Mouse (Mus musculus) layer of hippocampus, adult 8-10 months (tissue): Measurements from ENCODE around the gene Pif1. TPM values are rescaled to one million over a fixed set of nuclear protein-coding genes. Genes with fewer than 3 reads are reported as not detected.
A peak's percentile ranks its signal among the peaks of the same experiment; 100 is the strongest.

ENCODE experiments used
- DNase-seq, 2 experiments: peaks; one replicate each; pipeline ENCODE4 v3.0.0; 2022; ENCODE audit warnings: low spot score in 2 of 2
- total RNA-seq, 4 experiments: library from RNA; stranded (reverse); gene quantifications; 2 replicates each; pipeline ENCODE4 v1.2.4; 2022

Gene Pif1
- under 1 TPM; 0.09 to 0.24 (median 0.16) TPM for total RNA-seq

DNA sequence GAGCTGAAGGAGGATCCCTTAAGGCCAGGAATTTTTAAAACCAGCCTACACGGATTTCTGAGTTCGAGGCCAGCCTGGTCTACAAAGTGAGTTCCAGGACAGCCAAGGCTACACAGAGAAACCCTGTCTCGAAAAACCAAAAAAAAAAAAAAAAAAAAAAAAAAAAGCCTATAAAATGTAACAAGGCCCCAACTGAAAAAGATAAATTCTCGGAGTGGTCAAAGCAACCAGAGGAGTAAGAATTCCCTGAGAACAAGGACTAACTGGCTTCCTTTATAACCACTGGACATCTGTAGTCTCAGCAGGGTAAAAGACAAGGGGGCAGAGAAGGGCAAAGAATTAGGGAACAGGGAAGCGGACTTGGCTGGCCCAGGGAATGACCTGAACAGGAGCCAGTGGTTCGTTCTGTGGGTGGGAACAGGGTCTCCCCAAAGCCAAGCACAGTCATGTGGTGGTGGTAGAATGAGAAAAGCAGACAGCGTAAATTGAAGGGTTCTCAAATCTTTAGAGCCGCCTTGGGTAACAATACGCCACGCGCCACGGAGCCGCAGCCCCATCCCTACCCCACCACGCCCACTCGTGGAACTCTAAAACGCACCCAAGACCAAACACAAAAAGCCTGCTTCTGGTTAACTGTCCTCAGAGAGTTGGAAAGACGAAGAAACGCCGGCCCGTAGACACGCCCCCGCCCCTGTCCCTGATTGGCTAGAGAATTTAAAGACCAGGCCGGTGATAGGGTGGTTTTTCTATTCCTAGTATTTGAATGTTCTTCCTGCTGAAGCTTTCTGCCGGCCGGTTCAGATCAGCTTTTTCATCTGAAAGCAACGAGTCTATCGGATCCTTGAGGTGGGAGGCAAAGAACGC, at the start of gene Pif1:
Gene Pif1 (plus strand): TSS at position 755 of the 864 bp plus-strand sequence.
- peak; percentile 26 to 63 for DNase-seq

DNA sequence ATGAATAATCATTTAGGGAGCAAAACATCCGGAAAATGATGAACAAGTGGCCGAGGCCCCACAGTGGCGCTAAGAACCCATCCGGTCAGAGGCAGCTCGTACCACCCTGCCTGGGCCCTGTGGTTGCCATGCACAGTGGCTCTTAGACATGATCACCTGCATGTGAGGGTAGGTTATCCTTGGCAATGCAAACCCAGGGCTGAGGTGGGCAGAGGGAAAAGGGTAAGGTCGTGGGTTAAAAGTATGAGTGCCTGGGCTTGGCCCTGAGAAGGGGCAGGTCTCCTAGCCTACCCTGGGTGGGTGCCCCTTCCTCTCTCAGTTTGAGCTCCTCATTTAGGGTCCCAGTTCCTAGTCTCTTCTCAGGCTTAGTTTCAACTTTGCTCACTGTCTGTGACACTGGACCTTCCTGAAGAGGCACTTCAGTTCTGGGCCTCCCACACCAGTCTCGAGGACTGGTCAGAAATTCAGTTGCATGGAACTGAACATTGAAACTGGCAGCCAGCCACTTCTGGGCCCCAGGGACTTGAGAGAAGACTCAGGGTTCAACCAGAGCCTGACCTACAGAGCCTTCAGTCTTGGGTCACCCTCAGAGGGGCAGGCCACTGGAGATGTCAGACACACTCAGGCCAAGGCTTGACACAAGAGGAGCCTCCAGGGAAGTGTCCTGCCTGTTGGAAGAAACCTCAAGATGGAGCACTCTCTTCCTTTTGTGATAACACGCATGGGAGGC, 48.9 kb upstream of the Pif1 start:
- no peak for DNase-seq

DNA sequence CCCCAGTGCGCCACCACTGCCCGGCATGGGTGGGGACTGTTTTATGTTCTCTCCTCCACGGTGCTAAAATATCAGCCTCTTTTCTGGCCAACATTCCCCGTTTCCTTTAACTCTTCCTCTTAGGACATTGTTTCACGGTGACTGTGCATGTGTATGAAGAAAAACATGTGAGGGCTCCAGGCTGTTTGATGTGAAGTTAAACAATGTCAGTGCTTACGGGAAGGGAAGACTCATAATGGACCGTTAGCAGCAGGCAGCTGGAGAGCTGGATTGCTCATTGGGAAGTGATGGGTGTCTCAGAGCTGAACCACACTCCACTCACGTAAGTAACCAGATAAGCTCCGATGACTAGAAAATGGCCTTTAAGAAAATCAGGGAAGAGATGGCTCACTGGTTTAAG, 47.3 kb upstream of the Pif1 start:
- no peak for DNase-seq

GRCm38 (mm10) chr9:65541126-65542068, 45.6 kb upstream of the Pif1 start:
- no peak for DNase-seq

- no peak for DNase-seq
These were observed 44.8 kb upstream of the Pif1 start for GRCm38 (mm10) chr9:65542111-65542524.

DNA sequence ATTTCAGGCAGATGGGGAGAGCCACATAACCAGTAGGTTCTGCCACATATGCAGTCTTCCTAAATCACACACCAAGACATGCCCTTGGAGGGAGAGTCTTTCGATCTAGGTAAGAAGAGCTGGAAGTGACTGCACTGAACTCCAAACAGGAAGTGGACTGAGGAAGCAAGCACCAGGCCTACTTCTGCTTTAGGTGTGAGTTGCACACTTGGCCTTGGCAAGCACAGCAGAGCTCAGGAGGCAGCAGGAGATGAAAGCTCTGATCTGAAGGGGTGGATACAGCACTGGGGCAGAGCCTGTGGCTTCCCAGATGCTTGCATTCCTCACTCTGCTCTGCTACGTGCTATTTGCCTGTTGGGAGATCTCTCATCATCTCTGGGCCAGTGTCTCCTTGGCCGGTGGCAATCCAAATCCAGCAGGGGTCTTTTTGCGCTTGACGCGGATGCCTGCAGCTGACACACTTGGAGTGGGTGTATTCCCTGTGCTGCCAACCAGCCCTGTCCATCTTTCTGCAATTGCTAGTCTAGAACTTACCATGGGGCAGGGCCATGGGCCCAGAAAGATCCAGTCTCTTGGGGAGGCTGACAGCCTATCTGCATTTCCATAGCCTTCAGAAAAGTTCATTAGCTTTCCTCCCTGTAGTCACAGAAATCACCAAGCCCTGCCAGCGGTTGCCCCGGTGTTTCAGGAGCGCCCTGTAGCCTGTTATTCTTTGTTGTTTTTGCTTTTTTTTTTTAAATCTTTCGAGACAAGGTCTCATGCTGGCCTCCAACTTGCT, 41.1 kb upstream of the Pif1 start:
- DNase-seq, result no peak

DNA sequence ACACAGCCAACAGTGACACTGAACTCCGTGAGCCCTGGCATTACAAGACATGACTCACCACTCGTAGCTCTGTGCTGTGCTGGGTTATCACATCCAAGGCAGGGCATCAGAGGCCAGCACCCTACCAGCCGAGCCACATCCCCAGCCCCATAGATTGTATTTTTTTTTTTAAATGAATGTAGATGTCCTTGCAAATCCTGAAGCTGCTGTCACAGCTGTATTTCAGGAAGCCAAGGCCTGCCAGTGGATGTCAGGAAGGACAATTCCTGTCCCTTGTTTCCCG, 40.6 kb upstream of the Pif1 start:
- DNase-seq, result no peak

- DNase-seq, result no peak
These were observed 39.8 kb upstream of the Pif1 start for GRCm38 (mm10) chr9:65547111-65547510.

DNA sequence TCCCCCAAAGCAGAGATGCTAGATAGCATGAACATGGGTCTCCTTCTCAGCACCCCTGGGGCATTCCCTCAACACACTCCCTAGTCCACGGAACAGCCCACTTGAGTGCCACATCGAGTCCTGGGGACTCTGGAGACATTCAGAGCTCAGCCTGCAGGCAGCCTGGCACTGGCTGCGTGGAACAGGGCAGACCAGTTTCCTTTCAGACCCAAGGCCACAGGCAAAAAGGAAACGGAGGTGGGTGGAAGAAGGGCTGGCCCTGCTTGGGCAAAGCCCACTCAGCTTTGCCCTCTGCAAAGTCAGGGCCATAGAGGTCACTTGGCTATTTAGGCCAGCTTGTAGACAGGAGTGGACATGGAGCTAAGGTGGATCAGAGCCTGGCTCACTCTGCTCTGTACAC, 39.1 kb upstream of the Pif1 start:
- DNase-seq, result no peak

DNA sequence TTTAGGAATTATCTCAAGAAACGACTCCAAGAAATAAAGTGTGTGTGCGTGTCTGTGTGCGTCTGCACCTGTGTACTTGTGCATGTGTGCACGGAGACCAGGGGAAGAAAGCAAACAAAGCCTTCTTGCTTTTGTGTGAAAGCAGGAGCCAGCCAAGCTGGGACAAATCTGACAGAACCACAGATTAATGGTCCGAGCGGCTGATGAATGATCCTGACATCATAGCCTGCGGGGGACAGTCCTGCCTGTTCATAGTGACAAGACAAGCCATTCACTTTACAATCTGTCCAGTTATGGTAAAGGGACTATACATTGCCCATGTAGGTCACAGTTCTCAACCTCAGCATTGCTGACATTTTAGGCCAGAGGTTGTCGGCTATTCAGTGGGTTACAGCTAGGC, 38.6 kb upstream of the Pif1 start:
- DNase-seq, result no peak

DNA sequence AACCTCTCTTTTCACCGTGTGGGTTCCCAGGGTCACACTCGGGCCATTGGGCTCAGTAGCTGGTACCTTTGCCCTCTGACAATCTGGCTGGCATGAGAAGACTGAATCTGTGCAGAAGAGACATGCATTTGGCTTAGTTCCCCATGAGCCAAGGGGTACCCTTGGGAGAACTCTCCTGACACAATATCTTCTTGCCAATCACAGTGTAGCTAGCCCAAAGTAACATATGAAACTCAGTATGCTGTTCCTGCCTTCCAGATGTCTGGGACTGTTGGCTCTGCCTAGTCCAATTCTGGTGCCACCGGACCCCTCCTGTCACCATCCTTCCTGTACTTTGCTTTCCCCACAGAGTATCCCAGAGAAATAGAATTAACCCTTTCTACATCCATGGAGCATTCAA, 37.8 kb upstream of the Pif1 start:
- no peak for DNase-seq

GRCm38 (mm10) chr9:65549643-65550042, 37.3 kb upstream of the Pif1 start:
- no peak for DNase-seq

DNA sequence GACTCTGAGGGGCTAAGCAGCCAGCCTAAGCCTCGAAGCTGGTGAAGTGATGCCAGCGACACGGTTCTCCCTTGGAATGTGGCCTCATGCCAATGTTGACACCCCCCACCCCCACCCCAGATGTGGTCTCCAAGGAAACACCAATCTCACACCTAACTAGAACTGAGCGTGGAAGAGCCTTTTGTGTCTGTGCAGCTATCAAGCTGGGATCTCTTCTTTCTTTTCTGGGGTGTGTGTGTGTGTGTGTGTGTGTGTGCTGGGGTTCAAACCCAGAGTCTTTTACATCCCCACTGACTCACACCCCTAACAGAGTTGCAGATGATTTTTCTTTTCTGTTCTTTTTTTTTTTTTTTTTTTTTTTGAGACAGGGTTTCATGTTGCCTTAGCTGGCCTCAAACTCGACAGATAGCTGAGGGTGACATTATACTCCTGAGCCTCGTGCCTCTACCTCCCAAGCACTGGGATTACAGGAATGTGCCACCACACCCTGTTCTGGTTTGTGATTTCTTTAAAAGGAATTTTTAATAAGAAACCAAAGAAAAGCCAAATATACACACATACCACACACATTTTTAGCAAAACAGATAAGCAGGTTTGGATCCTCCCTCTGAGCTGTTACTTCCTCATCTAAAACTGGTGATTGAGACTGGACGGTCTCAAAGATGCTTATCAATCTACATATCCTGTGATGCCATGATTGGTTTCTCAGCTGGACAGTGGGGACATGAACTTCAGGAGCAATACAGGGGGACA, 36.7 kb upstream of the Pif1 start:
- DNase-seq, result no peak

DNA sequence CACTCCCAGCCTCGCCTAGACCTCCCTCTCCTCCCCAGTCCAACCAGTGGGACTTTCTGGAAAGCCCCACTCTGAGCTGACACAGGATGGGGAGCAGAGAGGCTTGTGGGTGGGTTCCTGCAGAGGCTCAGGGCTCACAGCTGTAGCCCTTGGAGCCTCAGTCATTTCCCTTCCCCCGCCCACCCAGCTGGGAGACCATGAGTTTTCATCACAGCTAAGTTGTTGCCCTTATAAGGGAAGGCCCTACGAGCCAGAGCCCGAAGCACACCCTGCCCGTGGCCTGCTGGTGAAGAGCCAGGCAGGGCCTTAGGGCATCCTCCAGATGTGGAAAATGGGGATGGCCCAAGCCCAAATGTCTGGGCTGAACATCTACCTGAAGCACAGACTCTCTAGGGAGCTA, 35.9 kb upstream of the Pif1 start:
- no peak for DNase-seq

- DNase-seq, result no peak
These were observed 34.8 kb upstream of the Pif1 start for GRCm38 (mm10) chr9:65552141-65552540.

GRCm38 (mm10) chr9:65552711-65553110, 34.2 kb upstream of the Pif1 start:
- no peak for DNase-seq

GRCm38 (mm10) chr9:65555001-65555405, 32.0 kb upstream of the Pif1 start:
- DNase-seq, result no peak

DNA sequence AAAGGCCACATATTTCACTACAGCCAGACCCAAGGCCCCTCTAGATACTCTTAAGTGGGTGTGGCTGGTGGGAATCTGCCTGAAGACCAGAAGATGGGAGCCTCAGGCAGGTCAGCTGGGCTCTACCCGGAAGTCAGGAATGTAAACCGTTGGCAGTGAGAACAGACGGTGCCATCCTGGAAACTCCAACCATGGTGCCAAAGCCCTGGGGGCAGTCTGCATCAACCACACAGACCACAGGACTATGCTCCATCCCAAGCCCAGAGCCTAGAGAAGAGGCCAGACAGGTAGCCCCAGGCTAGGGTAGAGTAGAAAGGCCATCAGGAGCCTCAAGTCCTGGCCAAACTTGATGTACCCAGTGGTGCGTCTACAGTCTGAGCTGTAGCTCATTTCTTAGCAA, 31.3 kb upstream of the Pif1 start:
- DNase-seq, result no peak

DNA sequence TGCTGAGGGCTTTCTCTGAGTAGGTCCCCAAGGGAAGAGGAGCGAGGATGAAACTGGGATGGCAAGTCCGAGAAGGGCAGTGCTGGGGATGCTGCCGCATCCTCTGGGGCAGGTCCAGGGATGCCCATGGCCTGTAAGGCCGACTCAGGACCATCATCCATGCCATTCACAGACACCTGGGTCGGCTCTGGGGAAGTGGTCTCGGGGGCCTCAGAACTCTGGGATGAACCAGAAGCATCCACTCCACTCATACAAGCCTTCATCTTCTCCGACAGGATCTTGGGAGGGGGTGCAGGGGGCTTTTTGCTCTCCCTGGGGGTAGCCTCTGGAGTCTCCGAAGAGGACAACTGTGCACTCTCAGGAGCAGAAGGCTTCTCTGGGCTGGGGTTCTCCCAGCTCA, 30.6 kb upstream of the Pif1 start:
- no peak for DNase-seq

- no peak for DNase-seq
These were observed 30.0 kb upstream of the Pif1 start for GRCm38 (mm10) chr9:65556979-65557378.
